Mouse (Mus musculus) cerebellum, postnatal 25 days (tissue): ENCODE data around the gene Rnf150.

Experiments used
- DNase-seq, 2 experiments: peaks; one replicate each; pipeline ENCODE4 v3.0.0; 2021; ENCODE audit warnings: mixed read lengths in 2 of 2

The Rnf150 gene

GRCm38 (mm10) chr8:83028211-83028610, 165.1 kb downstream of the Rnf150 start:
- DNase-seq = no peak

- DNase-seq = no peak
Measured at GRCm38 (mm10) chr8:83032800-83033199, 169.6 kb downstream of the Rnf150 start.

GRCm38 (mm10) chr8:83035141-83035540, 172.0 kb downstream of the Rnf150 start:
- no peak for DNase-seq

- peak; percentile 17 to 48 for DNase-seq
Measured at GRCm38 (mm10) chr8:83036521-83037166, 173.5 kb downstream of the Rnf150 start.

GRCm38 (mm10) chr8:83037321-83037720, 174.2 kb downstream of the Rnf150 start:
- no peak for DNase-seq

- DNase-seq = no peak
Measured at GRCm38 (mm10) chr8:83038575-83038974, 175.4 kb downstream of the Rnf150 start.

GRCm38 (mm10) chr8:83041440-83041839, 178.3 kb downstream of the Rnf150 start:
- DNase-seq = no peak

- no peak for DNase-seq
Measured at GRCm38 (mm10) chr8:83046912-83047311, 183.8 kb downstream of the Rnf150 start.

- no peak for DNase-seq
Measured at GRCm38 (mm10) chr8:83048527-83048926, 185.4 kb downstream of the Rnf150 start.

- no peak for DNase-seq
Measured at GRCm38 (mm10) chr8:83049171-83049601, 186.0 kb downstream of the Rnf150 start.

GRCm38 (mm10) chr8:83049616-83050015, 186.5 kb downstream of the Rnf150 start:
- no peak for DNase-seq

- DNase-seq = no peak
Measured at GRCm38 (mm10) chr8:83052896-83053295, 189.7 kb downstream of the Rnf150 start.

GRCm38 (mm10) chr8:83054801-83055200, 191.6 kb downstream of the Rnf150 start:
- no peak for DNase-seq

GRCm38 (mm10) chr8:83058951-83059350, 195.8 kb downstream of the Rnf150 start:
- DNase-seq = no peak

- no peak for DNase-seq
Measured at GRCm38 (mm10) chr8:83060076-83060475, 196.9 kb downstream of the Rnf150 start.

GRCm38 (mm10) chr8:83061257-83061656, 198.1 kb downstream of the Rnf150 start:
- no peak for DNase-seq

GRCm38 (mm10) chr8:83061873-83062272, 198.7 kb downstream of the Rnf150 start:
- no peak for DNase-seq

- DNase-seq = no peak
Measured at GRCm38 (mm10) chr8:83062276-83062675, 199.1 kb downstream of the Rnf150 start.

GRCm38 (mm10) chr8:83064096-83064495, 200.9 kb downstream of the Rnf150 start:
- no peak for DNase-seq

- peak in 1 of 2 experiments; percentile 50 for DNase-seq
Measured at GRCm38 (mm10) chr8:83066076-83066475, 202.9 kb downstream of the Rnf150 start.

GRCm38 (mm10) chr8:83066846-83067245, 203.7 kb downstream of the Rnf150 start:
- no peak for DNase-seq

GRCm38 (mm10) chr8:83067906-83068305, 204.8 kb downstream of the Rnf150 start:
- no peak for DNase-seq

GRCm38 (mm10) chr8:83074248-83074647, 211.1 kb downstream of the Rnf150 start:
- no peak for DNase-seq

- no peak for DNase-seq
Measured at GRCm38 (mm10) chr8:83076621-83077020, 213.5 kb downstream of the Rnf150 start.

GRCm38 (mm10) chr8:83077329-83077728, 214.2 kb downstream of the Rnf150 start:
- DNase-seq = no peak
